Mouse (Mus musculus) kidney, postnatal 25 days (tissue): ENCODE measurements around the gene Gm2026.
"Not testable (repeated sequence)": the region's sequence is repeated elsewhere in the genome, so short reads cannot be mapped to it uniquely, and the experiment has no call there.

Experiments used
- DNase-seq, 2 experiments: peaks; one replicate each; pipeline ENCODE4 v3.0.0; 2021; ENCODE audit warnings: mixed read lengths in 2 of 2

The Gm2026 gene

DNA sequence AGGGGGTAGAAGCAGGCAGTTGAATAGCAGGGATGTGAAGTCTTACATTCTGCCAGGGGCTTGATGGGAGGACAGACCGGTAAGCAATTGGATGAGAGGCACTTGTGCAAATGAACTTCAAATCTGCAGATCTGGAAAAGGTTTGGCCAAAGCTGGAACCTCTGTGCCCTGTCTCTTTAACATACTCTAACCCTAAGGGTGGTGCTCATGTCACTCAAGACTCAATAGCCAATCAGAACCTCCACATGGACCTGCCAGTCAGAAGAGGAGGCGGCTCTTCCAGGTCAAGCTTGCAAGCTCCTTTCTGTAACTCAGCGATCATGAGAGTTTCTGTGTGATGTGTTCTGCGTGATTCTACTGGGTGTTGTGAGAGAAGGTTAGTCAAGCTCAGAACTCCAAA, at the start of gene Gm2026:
TSS of gene Gm2026 (plus strand) at position 301 of the 400 bp plus-strand sequence.
- DNase-seq, result not testable (repeated sequence)

DNA sequence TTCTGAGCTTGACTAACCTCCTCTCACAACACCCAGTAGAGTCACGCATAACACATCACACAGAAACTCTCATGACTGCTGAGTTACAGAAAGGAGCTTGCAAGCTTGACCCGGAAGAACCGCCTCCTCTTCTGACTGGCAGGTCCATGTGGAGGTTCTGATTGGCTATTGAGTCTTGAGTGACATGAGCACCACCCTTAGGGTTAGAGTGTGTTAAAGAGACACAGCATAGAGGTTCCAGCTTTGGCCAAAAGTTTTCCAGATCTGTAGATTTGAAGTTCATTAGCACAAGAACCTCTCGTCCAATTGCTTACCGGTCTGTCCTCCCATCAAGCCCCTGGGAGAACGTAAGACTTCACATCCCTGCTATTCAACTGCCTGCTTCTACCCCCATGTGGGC, 34.1 kb upstream of the Gm2026 start, which contains the start of gene Zfp966:
TSS of gene Zfp966 (minus strand) at position 101 of the 400 bp plus-strand sequence.
- not testable (repeated sequence) for DNase-seq
